Mouse (Mus musculus) T-cell, adult 2 months (primary cell): Measurements from ENCODE around the gene Cryab.

Source experiments
- DNase-seq: peaks from one replicate; pipeline ENCODE4 v3.0.0; 2022; ENCODE audit warnings: low spot score

Cryab gene

GRCm38 (mm10) chr9:50742744-50743143 is 8.4 kb upstream of the Cryab start:
- no peak for DNase-seq

- no peak for DNase-seq
Measured at GRCm38 (mm10) chr9:50745806-50746205, 5.3 kb upstream of the Cryab start.

GRCm38 (mm10) chr9:50746214-50746677 is 4.9 kb upstream of the Cryab start, which contains the start of gene 2310030G06Rik:
Gene 2310030G06Rik (minus strand): TSS chr9:50746536.
- DNase-seq: no peak

- DNase-seq: no peak
Measured at GRCm38 (mm10) chr9:50750706-50751105, 419 bp upstream of the Cryab start.

GRCm38 (mm10) chr9:50752054-50752602 is 1.0 kb downstream of the Cryab start, which contains the start of gene Hspb2:
Gene Hspb2 (minus strand): TSS chr9:50752354.
- no peak for DNase-seq

- no peak for DNase-seq
Measured at GRCm38 (mm10) chr9:50752784-50753615, 1.9 kb downstream of the Cryab start.

GRCm38 (mm10) chr9:50753947-50754346 is 2.8 kb downstream of the Cryab start:
- DNase-seq: no peak

- DNase-seq: no peak
Measured at GRCm38 (mm10) chr9:50756711-50757110, 5.6 kb downstream of the Cryab start.

- no peak for DNase-seq
Measured at GRCm38 (mm10) chr9:50761520-50762243, 10.6 kb downstream of the Cryab start.

GRCm38 (mm10) chr9:50763331-50763730 is 12.2 kb downstream of the Cryab start:
- peak; percentile 15 for DNase-seq

- no peak for DNase-seq
Measured at GRCm38 (mm10) chr9:50767531-50768106, 16.5 kb downstream of the Cryab start.

GRCm38 (mm10) chr9:50768107-50769002 is 17.2 kb downstream of the Cryab start, which contains the start of gene Fdxacb1:
Gene Fdxacb1 (plus strand): TSS chr9:50768236.
- DNase-seq: peak; percentile 98

- no peak for DNase-seq
Measured at GRCm38 (mm10) chr9:50770011-50770410, 18.9 kb downstream of the Cryab start.

- no peak for DNase-seq
Measured at GRCm38 (mm10) chr9:50774026-50774462, 22.9 kb downstream of the Cryab start.

GRCm38 (mm10) chr9:50774991-50775612 is 24.0 kb downstream of the Cryab start, which contains the start of the genes Alg9 and 1110032A03Rik:
Gene Alg9 (plus strand): TSS chr9:50775019.
Gene 1110032A03Rik (minus strand): TSS chr9:50775520.
- DNase-seq: peak; percentile 81

GRCm38 (mm10) chr9:50775662-50776126 is 24.6 kb downstream of the Cryab start:
- DNase-seq: no peak

GRCm38 (mm10) chr9:50776162-50776760 is 25.1 kb downstream of the Cryab start:
- no peak for DNase-seq

GRCm38 (mm10) chr9:50782155-50782554 is 31.0 kb downstream of the Cryab start:
- DNase-seq: peak; percentile 55

GRCm38 (mm10) chr9:50795266-50795665 is 44.1 kb downstream of the Cryab start:
- no peak for DNase-seq

GRCm38 (mm10) chr9:50796776-50797175 is 45.7 kb downstream of the Cryab start:
- no peak for DNase-seq
